Comparison of ENCODE assay signal across 7 mouse cellular contexts in the genomic region with DNA sequence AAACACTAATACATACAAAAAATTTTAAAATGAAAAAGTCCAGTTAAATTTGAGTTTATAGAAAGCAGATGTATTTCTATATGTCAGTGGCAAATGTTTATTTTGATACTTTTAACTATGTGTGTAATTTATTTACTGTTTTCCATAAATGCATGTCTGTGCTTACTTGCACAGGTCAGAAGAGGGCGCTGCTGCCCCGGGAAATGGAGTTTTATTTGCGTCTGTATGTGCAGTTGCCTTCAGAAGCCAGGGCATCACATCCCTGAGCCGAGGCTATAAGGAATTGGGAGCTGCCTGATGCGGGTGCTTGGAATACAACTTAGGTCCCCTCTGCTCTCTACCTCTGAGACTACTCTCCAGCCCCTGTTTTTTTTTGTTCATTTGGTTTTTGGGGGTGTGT. TPM values are rescaled to one million over a fixed set of nuclear protein-coding genes. Genes with fewer than 3 reads are reported as not detected.
DNase-seq lines count a peak whose midpoint lies in the region.

No protein-coding gene starts in this region.

- DNase-seq in urinary bladder, postnatal 14 days (ENCODE audit: low spot score) = peak; percentile 71
- no peak for DNase-seq in urinary bladder, adult 2 months (ENCODE audit: low spot score)
- DNase-seq in adrenal gland, adult 2 months = peak; percentile 62
- DNase-seq in embryo, embryonic 10.5 days (ENCODE audit: low spot score) = peak; percentile 88
- peak; percentile 77 to 79 for DNase-seq in kidney, postnatal 25 days
- DNase-seq in lung, postnatal 14 days = peak; percentile 75
- DNase-seq in right cerebral cortex, postnatal 10 days (ENCODE audit: low spot score in 2 of 2) = peak; percentile 77 to 83

RNA-seq across cellular contexts. Expression of a gene that starts 3.6 kb away (rescaled TPM):
- 0.83 and 1.0 TPM in 2 replicates for polyA plus RNA-seq in urinary bladder, adult 2 months (2012; rRNA removed)
- 1 to 10 TPM; 5.7 to 5.9 TPM for total RNA-seq in adrenal gland, adult 2 months (2021)
- polyA plus RNA-seq in adrenal gland, adult 2 months (2012; rRNA removed) = 13.9 and 21.2 TPM in 2 replicates

RNA-seq across cellular contexts. Expression of a gene that starts 14.5 kb away (rescaled TPM):
- polyA plus RNA-seq in urinary bladder, adult 2 months (2012; rRNA removed) = 3.3 TPM in 2 replicates
- total RNA-seq in adrenal gland, adult 2 months (2021) = not detected
- not detected in 2 replicates for polyA plus RNA-seq in adrenal gland, adult 2 months (2012; rRNA removed)

RNA-seq across cellular contexts. Expression of a gene that starts 23.5 kb away (rescaled TPM):
- 61.2 and 63.5 TPM in 2 replicates for polyA plus RNA-seq in urinary bladder, adult 2 months (2012; rRNA removed)
- 10 to 100 TPM; 61.9 to 72.5 TPM for total RNA-seq in adrenal gland, adult 2 months (2021)
- polyA plus RNA-seq in adrenal gland, adult 2 months (2012; rRNA removed) = 89.3 and 100 TPM in 2 replicates

RNA-seq across cellular contexts. Expression of a gene that starts 29.8 kb away (rescaled TPM):
- 0.03 TPM in 2 replicates for polyA plus RNA-seq in urinary bladder, adult 2 months (2012; rRNA removed)
- not detected for total RNA-seq in adrenal gland, adult 2 months (2021)
- polyA plus RNA-seq in adrenal gland, adult 2 months (2012; rRNA removed) = not detected in 2 replicates

RNA-seq across cellular contexts. Expression of a gene that starts 36.9 kb away (rescaled TPM):
- polyA plus RNA-seq in urinary bladder, adult 2 months (2012; rRNA removed) = 8.1 and 11.0 TPM in 2 replicates
- 10 to 100 TPM; 19.4 to 22.6 TPM for total RNA-seq in adrenal gland, adult 2 months (2021)
- 14.9 and 18.9 TPM in 2 replicates for polyA plus RNA-seq in adrenal gland, adult 2 months (2012; rRNA removed)
